9 mouse cellular contexts compared by ENCODE assay signal in the genomic region with DNA sequence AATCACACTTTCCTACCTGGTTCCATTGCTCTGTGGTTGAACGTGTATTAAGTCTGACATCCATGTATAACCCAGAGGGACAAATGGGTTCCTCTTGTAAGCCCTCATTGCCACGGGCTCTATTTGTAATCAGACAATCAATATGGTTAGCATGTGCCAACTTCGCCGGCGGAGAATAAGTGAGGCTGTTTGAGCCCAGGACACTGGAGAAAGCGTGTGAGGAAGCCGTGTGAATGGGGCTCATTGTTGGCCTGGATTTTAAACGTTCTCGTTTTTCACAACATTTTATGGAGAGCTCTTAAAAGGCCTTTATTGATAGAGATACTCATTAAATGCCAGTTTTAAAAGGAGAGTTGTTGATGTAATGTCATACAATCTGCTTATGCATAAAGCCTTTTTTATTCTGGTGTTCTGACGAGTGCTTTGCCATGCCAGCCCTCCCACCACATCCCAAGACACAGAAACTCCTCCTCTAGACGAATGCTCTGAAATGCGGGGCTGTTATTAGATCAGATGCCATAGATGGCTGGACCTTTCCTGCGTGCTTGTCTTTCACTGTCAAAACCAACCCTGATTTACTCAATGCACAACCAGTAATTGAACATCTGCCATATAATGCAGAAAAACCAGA.
DNase-seq lines count a peak whose midpoint lies in the region; ATAC-seq and TF ChIP-seq lines count a peak whose summit lies in the region.
"Had no signal": no experiment of that assay in that cellular context is flagged by ENCODE, and none has a peak within 500 bp of the region (broad histone marks: within the 10 kb centered on the region; RNA-seq: fewer than 3 reads in every experiment).

No protein-coding gene starts in this region.

- no peaks in the 10 kb centered on the region for H3K27me3 ChIP-seq in kidney, embryonic 15.5 days
- no peaks in the 10 kb centered on the region for H3K27me3 ChIP-seq in kidney, adult 2 months (replicated peaks; ENCODE audit: control insufficient read depth, insufficient read depth, low read length)
- H3K27me3 ChIP-seq in embryonic facial prominence, embryonic 13.5 days, result no peaks in the 10 kb centered on the region
- H3K27me3 ChIP-seq in hindbrain, postnatal 0 days (ENCODE audit: insufficient read depth, low read length), result no peaks in the 10 kb centered on the region
- no peaks in the 10 kb centered on the region for H3K27me3 ChIP-seq in midbrain, postnatal 0 days (ENCODE audit: insufficient read depth, low read length)
- no peaks in the 10 kb centered on the region for H3K27me3 ChIP-seq in heart, embryonic 11.5 days (ENCODE audit: control insufficient read depth, insufficient read depth, low read length)

- H3K9me3 ChIP-seq in kidney, embryonic 15.5 days (replicated peaks), result no peaks in the 10 kb centered on the region
- no peaks in the 10 kb centered on the region for H3K9me3 ChIP-seq in embryonic facial prominence, embryonic 13.5 days
- no peaks in the 10 kb centered on the region for H3K9me3 ChIP-seq in hindbrain, postnatal 0 days (ENCODE audit: low read length)
- H3K9me3 ChIP-seq in midbrain, postnatal 0 days (ENCODE audit: low read length), result no peaks in the 10 kb centered on the region
- H3K9me3 ChIP-seq in heart, embryonic 11.5 days (replicated peaks; ENCODE audit: control insufficient read depth, low read length), result no peaks in the 10 kb centered on the region

- TF ChIP-seq POLR2A in kidney, adult 2 months (IDR thresholded peaks at IDR 0.05; ENCODE audit: low read depth, low read length), result no peak

- H3K36me3 ChIP-seq in kidney, embryonic 15.5 days, result no peaks in the 10 kb centered on the region
- no peaks in the 10 kb centered on the region for H3K36me3 ChIP-seq in kidney, adult 2 months (ENCODE audit: control insufficient read depth, insufficient read depth, low read length)
- H3K36me3 ChIP-seq in embryonic facial prominence, embryonic 13.5 days, result no peaks in the 10 kb centered on the region
- no peaks in the 10 kb centered on the region for H3K36me3 ChIP-seq in hindbrain, postnatal 0 days (ENCODE audit: insufficient read depth, low read length)
- H3K36me3 ChIP-seq in midbrain, postnatal 0 days (ENCODE audit: insufficient read depth, low read length), result no peaks in the 10 kb centered on the region
- H3K36me3 ChIP-seq in heart, embryonic 11.5 days (ENCODE audit: control insufficient read depth, insufficient read depth, low read length), result no peaks in the 10 kb centered on the region

- no peak overlapping the region for H3K4me3 ChIP-seq in kidney, embryonic 15.5 days (replicated peaks)
- no peak overlapping the region for H3K4me3 ChIP-seq in kidney, adult 2 months (ENCODE audit: insufficient read depth, low read depth, low read length)
- H3K4me3 ChIP-seq in embryonic facial prominence, embryonic 13.5 days, result no peak overlapping the region
- no peak overlapping the region for H3K4me3 ChIP-seq in hindbrain, postnatal 0 days (ENCODE audit: low read length)
- no peak overlapping the region for H3K4me3 ChIP-seq in midbrain, postnatal 0 days (ENCODE audit: low read depth, low read length)
- H3K4me3 ChIP-seq in heart, embryonic 11.5 days (ENCODE audit: low read depth, low read length), result no peak overlapping the region

- no peak for DNase-seq in kidney, adult 2 months
- DNase-seq in hindbrain, postnatal 0 days (ENCODE audit: low spot score), result peak; percentile 59
- DNase-seq in midbrain, postnatal 0 days (ENCODE audit: low spot score), result peak; percentile 58
- DNase-seq in adrenal gland, adult 8-10 months, result no peak
- DNase-seq in lung, postnatal 10 days, result no peak
- DNase-seq: cerebellum, adult 9-10 months had no signal

- no peak for ATAC-seq in kidney, embryonic 15.5 days (replicated peaks; ENCODE audit: low FRiP score)
- ATAC-seq in embryonic facial prominence, embryonic 13.5 days (ENCODE audit: insufficient number of reproducible peaks, insufficient read depth, low FRiP score, low TSS enrichment, low read depth), result no peak
- peak; percentile 56 for ATAC-seq in hindbrain, postnatal 0 days
- ATAC-seq in midbrain, postnatal 0 days (ENCODE audit: low FRiP score), result peak; percentile 57; the same call in 1 of the 2 replicates
- ATAC-seq in heart, embryonic 11.5 days (replicated peaks; ENCODE audit: insufficient number of reproducible peaks, low FRiP score, low TSS enrichment), result no peak

- H3K27ac ChIP-seq in kidney, embryonic 15.5 days, result peak overlapping the region; percentile 62; the same call in 1 of the 2 replicates
- H3K27ac ChIP-seq in kidney, adult 2 months (ENCODE audit: insufficient read depth, low read depth, low read length), result no peak overlapping the region
- H3K27ac ChIP-seq in embryonic facial prominence, embryonic 13.5 days, result peak overlapping the region; percentile 34; the same call in 1 of the 2 replicates
- peak overlapping the region; percentile 11; the same call in 1 of the 2 replicates for H3K27ac ChIP-seq in hindbrain, postnatal 0 days
- no peak overlapping the region for H3K27ac ChIP-seq in midbrain, postnatal 0 days (ENCODE audit: low read depth, low read length)
- H3K27ac ChIP-seq in heart, embryonic 11.5 days (ENCODE audit: low read depth, low read length), result no peak overlapping the region

- no peak for TF ChIP-seq CTCF in kidney, adult 2 months (conservative IDR thresholded peaks at IDR 0.05; ENCODE audit: insufficient read depth, insufficient read length, low read depth, low read length)
- TF ChIP-seq CTCF in hindbrain, postnatal 0 days (IDR thresholded peaks at IDR 0.05; ENCODE audit: low read depth), result no peak
- TF ChIP-seq CTCF in midbrain, postnatal 0 days (IDR thresholded peaks at IDR 0.05), result no peak

- no peak overlapping the region for H3K4me2 ChIP-seq in kidney, embryonic 15.5 days
- H3K4me2 ChIP-seq in embryonic facial prominence, embryonic 13.5 days, result no peak overlapping the region
- peak overlapping the region; percentile 16 for H3K4me2 ChIP-seq in hindbrain, postnatal 0 days (ENCODE audit: low read depth, low read length)
- no peak overlapping the region for H3K4me2 ChIP-seq in midbrain, postnatal 0 days (ENCODE audit: low read depth, low read length, poor library complexity, severe bottlenecking)
- no peak overlapping the region for H3K4me2 ChIP-seq in heart, embryonic 11.5 days

- 57% methylated on average over 13 of the region's 13 CpGs for WGBS in kidney, embryonic 15.5 days
- 70% methylated on average over 13 of the region's 13 CpGs for WGBS in kidney, adult 2 months
- WGBS in embryonic facial prominence, embryonic 13.5 days, result 31% methylated on average over 13 of the region's 13 CpGs
- 52% methylated on average over 13 of the region's 13 CpGs for WGBS in hindbrain, postnatal 0 days
- 49% methylated on average over 13 of the region's 13 CpGs for WGBS in midbrain, postnatal 0 days
- 74% methylated on average over 13 of the region's 13 CpGs for WGBS in heart, embryonic 11.5 days (ENCODE audit: insufficient replicate concordance)

- peaks cover 33% of the 10 kb centered on the region for H3K4me1 ChIP-seq in kidney, embryonic 15.5 days
- H3K4me1 ChIP-seq in kidney, adult 2 months (ENCODE audit: control insufficient read depth, insufficient read depth, low read length), result no peaks in the 10 kb centered on the region
- peaks cover 33% of the 10 kb centered on the region for H3K4me1 ChIP-seq in embryonic facial prominence, embryonic 13.5 days
- H3K4me1 ChIP-seq in hindbrain, postnatal 0 days (ENCODE audit: insufficient read depth, low read length), result peaks cover 4% of the 10 kb centered on the region; the same call in 1 of the 2 replicates
- no peaks in the 10 kb centered on the region for H3K4me1 ChIP-seq in midbrain, postnatal 0 days (ENCODE audit: insufficient read depth, low read length)
- H3K4me1 ChIP-seq in heart, embryonic 11.5 days (ENCODE audit: control insufficient read depth, insufficient read depth, low read length), result no peaks in the 10 kb centered on the region

- no peak overlapping the region for H3K9ac ChIP-seq in kidney, embryonic 15.5 days
- H3K9ac ChIP-seq in embryonic facial prominence, embryonic 13.5 days, result no peak overlapping the region
- no peak overlapping the region for H3K9ac ChIP-seq in hindbrain, postnatal 0 days (replicated peaks; ENCODE audit: low read length)
- no peak overlapping the region for H3K9ac ChIP-seq in midbrain, postnatal 0 days (replicated peaks; ENCODE audit: low read length, poor library complexity, severe bottlenecking)
- no peak overlapping the region for H3K9ac ChIP-seq in heart, embryonic 11.5 days (ENCODE audit: low read depth, low read length)

Comparison
In these comparisons a context has a peak if more than half of its experiments do, and no peak if none do; other contexts are left out.
1. H3K27ac ChIP-seq: peak in kidney, embryonic 15.5 days (single experiment), embryonic facial prominence, embryonic 13.5 days (single experiment) and hindbrain, postnatal 0 days (single experiment); none in kidney, adult 2 months (single experiment), midbrain, postnatal 0 days (single experiment) and heart, embryonic 11.5 days (single experiment).
2. ATAC-seq: peak in hindbrain, postnatal 0 days (single experiment) and midbrain, postnatal 0 days (single experiment); none in kidney, embryonic 15.5 days (single experiment), embryonic facial prominence, embryonic 13.5 days (single experiment) and heart, embryonic 11.5 days (single experiment).
3. DNase-seq: peak in hindbrain, postnatal 0 days (single experiment) and midbrain, postnatal 0 days (single experiment); none in kidney, adult 2 months (single experiment), adrenal gland, adult 8-10 months (single experiment) and lung, postnatal 10 days (single experiment).